Mouse (Mus musculus): ENCODE measurements around the gene Dusp6.

Dusp6 gene

GRCm38 (mm10) chr10:99244655-99245260 lies 18.3 kb upstream of the Dusp6 start:
- no peak for DNase-seq (ENCODE audit: low read depth, low spot score)

GRCm38 (mm10) chr10:99246797-99247508 lies 16.1 kb upstream of the Dusp6 start:
- no peak for DNase-seq (ENCODE audit: low read depth, low spot score)

- DNase-seq (ENCODE audit: low read depth, low spot score), result no peak
These were observed 12.2 kb upstream of the Dusp6 start for GRCm38 (mm10) chr10:99250874-99251281.

DNA sequence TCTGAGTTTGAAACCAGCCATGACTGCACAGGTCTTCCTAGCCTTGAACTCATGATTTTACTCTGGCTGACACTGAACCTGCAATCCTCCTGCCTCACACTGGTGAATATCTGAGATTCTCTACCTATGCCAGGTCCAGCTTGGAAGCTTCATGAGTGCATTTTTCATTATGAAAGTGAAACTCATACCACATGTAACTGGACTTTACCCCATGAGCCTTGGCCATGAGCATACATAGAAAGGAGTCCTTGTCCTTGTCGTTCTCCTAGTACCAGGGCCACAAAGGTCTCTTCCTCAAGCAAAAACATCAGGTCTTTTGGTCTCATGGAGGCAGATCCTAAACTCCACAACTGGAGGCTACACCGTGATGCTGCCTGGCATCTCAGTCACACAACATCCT lies 9.6 kb upstream of the Dusp6 start:
- DNase-seq (ENCODE audit: low read depth, low spot score), result no peak

- no peak for DNase-seq (ENCODE audit: low read depth, low spot score)
These were observed 7.0 kb upstream of the Dusp6 start for GRCm38 (mm10) chr10:99255830-99256570.

DNA sequence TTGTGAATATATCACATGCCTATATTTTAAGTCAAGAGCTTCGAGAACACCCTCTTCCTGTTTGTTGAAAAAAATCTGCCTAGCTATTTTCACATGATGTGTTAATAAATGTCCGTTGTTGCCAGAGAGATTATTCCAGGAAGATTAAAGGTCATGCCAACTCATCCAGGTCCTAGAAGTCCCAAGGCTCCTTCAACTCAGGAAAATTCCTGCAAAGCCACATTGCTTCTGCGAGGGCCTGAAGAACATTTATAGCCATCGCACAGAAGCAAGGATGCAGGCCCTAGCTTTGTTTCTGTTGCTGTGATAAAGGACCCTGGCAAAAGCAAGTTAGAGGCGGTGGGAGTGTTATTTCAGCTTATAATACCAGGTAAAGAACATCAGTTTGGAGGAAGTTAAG lies 5.5 kb upstream of the Dusp6 start:
- no peak for DNase-seq (ENCODE audit: low read depth, low spot score)

- DNase-seq (ENCODE audit: low read depth, low spot score), result no peak
These were observed 3.2 kb upstream of the Dusp6 start for GRCm38 (mm10) chr10:99259840-99260239.

GRCm38 (mm10) chr10:99261151-99261635 lies 1.8 kb upstream of the Dusp6 start:
- DNase-seq (ENCODE audit: low read depth, low spot score), result no peak

GRCm38 (mm10) chr10:99261636-99262318 lies 1.3 kb upstream of the Dusp6 start:
- DNase-seq (ENCODE audit: low read depth, low spot score), result no peak

- DNase-seq (ENCODE audit: low read depth, low spot score), result no peak
These were observed 638 bp upstream of the Dusp6 start for GRCm38 (mm10) chr10:99262319-99262866.

DNA sequence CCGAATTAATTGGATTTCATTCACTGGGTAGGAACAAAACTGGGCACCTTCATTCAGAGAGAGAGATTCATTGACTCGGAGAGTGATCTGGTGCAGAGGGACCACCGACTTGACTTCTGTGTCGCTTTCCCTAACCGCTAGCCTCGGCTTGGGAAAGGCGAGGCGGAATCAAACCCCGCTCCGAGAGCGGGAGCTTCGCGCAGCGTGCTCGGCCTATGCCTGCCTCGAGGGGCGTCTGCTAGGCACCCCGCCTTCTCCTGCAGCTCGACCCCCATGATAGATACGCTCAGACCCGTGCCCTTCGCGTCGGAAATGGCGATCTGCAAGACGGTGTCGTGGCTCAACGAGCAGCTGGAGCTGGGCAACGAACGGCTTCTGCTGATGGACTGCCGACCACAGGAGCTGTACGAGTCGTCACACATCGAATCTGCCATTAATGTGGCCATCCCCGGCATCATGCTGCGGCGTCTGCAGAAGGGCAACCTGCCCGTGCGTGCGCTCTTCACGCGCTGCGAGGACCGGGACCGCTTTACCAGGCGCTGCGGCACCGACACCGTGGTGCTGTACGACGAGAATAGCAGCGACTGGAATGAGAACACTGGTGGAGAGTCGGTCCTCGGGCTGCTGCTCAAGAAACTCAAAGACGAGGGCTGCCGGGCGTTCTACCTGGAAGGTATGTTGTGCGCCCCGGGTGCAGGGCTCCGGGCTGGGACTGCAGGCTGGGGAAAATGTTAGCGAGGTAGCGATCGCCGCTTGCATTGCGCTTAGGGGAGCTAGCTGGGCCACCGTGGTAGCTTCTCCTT lies 589 bp downstream of the Dusp6 start:
- DNase-seq (ENCODE audit: low read depth, low spot score), result no peak

- no peak for DNase-seq (ENCODE audit: low read depth, low spot score)
These were observed 1.4 kb downstream of the Dusp6 start for GRCm38 (mm10) chr10:99264301-99265010.

DNA sequence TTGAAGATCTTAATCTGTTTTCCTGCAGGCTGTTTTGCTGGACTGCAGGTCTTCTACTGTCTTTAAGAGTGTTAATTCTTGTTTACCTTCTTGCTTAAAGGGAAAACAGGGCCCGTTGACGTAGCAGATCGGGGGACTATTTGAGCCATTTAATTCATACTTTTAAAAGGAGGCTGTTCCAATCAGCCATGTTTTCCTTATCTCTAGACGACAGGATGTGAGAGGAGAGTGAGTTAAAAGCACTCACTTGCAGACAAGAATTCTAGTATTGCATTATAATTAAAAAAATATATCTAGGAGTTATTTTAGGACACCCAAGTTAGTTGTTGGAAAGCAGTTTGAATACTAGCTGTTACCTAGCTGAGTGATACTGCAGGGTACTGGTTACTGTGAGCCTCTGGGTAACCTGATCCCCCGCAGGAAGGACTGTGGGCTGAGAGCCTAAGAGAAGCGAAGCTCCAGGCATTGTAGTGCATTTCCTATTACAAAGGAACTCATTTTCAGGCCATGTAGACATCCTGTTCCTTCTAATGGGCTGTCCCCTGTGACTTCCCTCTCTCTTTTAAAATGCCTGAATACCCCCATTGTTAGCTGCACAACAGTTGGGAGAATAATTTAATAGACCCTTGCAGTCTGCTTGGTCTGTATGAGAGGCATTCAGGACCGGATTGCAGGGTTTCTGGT lies 2.1 kb downstream of the Dusp6 start:
- DNase-seq (ENCODE audit: low read depth, low spot score), result no peak

DNA sequence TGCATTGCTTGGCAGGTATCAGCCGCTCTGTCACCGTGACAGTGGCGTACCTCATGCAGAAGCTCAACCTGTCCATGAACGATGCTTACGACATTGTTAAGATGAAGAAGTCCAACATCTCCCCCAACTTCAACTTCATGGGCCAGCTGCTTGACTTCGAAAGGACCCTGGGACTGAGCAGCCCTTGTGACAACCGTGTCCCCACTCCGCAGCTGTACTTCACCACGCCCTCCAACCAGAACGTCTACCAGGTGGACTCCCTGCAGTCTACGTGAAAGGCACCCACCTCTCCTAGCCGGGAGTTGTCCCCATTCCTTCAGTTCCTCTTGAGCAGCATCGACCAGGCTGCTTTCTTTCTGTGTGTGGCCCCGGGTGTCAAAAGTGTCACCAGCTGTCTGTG lies 3.0 kb downstream of the Dusp6 start:
- DNase-seq (ENCODE audit: low read depth, low spot score), result no peak

DNA sequence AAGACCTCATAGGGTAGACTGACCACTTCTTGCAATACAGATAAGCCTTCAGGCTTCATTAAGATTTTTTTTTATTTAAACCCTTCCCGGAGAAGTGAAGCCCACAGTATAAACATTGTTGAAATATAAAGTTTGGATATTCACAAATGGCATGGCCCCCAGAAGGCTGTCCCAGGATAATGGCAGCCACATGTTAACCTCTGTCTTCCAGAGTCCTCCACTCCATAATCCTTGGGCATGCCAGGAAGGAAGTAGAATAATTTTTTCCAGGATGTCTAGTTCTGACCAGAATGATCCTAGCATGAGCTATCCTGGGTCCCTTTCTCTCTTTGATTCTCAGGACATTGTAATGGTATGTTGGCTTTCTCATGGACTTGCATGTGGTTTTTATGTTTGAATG lies 4.6 kb downstream of the Dusp6 start:
- DNase-seq (ENCODE audit: low read depth, low spot score), result no peak

GRCm38 (mm10) chr10:99268421-99269300 lies 5.6 kb downstream of the Dusp6 start:
- no peak for DNase-seq (ENCODE audit: low read depth, low spot score)

DNA sequence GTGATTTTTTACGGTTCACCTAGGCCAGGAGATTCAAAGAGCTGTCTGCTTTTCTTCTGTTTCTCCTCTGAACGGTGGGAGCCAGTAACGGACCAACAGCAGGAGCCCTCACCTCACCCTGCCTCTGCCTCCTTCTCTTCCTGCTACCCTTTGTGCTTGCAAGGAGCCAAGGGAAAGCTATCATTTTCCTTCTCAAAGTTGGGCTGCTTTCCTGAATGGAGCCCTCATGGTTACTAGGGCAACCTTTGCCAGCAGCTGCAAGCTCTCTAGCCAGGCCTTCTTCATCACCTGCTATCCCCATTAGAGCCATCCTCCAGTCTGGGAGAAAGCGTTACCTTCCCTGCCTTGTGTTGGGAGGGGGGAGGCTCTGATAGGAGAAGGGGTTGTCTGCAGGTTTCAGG lies 6.3 kb downstream of the Dusp6 start:
- no peak for DNase-seq (ENCODE audit: low read depth, low spot score)

- no peak for DNase-seq (ENCODE audit: low read depth, low spot score)
These were observed 6.7 kb downstream of the Dusp6 start for GRCm38 (mm10) chr10:99269704-99270103.

DNA sequence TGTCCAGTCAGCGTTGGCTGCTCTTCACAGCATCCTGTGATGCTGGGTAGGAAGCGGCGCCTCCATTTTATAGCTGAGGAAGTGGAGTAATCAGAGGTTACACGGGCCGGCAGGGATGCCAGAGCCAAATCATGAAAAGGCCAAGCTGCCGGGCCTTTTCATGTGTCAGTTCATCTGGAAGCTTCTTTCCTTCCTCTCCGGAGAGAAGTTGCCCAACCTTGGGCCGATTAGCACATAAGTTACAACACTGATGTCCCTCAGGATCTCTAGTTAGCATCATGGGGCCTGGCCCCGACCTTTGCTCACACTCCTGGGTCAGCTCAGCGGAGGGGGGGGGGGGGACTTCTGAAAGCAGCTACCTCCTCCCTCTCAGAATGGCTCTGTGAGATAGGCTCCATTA lies 7.4 kb downstream of the Dusp6 start:
- DNase-seq (ENCODE audit: low read depth, low spot score), result no peak
